In genomic region chr15:19242962-19243361, GRCm38 (mm10) we compare ENCODE assay signal across 7 mouse cellular contexts.
DNase-seq lines count a peak whose midpoint lies in the region; ATAC-seq and TF ChIP-seq lines count a peak whose summit lies in the region.
"Not testable (repeated sequence)": the region's sequence is repeated elsewhere in the genome, so short reads cannot be mapped to it uniquely, and the experiment has no call there.

No protein-coding gene starts in this region.

- not testable (repeated sequence) for H3K4me3 ChIP-seq in heart, adult 2 months; heart, postnatal 0 days (ENCODE audit: low read depth, low read length); limb, embryonic 10.5 days

- intact Hi-C loops in heart, adult 2 months (cut with DNase I): not testable (repeated sequence)

- TF ChIP-seq POLR2A in brain, embryonic 14.5 days (IDR thresholded peaks at IDR 0.05; ENCODE audit: borderline replicate concordance, extremely low read depth, insufficient read depth, insufficient read length, poor library complexity, severe bottlenecking); heart, adult 2 months (IDR thresholded peaks at IDR 0.05; ENCODE audit: insufficient read depth, low read depth, low read length): not testable (repeated sequence)

- not testable (repeated sequence) for H3K27me3 ChIP-seq in heart, adult 2 months (ENCODE audit: control insufficient read depth, insufficient read depth, low read length); heart, postnatal 0 days (ENCODE audit: control insufficient read depth, insufficient read depth, low read length); limb, embryonic 10.5 days (ENCODE audit: low read depth, poor library complexity, severe bottlenecking)

- not testable (repeated sequence) for H3K79me2 ChIP-seq in heart, adult 2 months (replicated peaks; ENCODE audit: control insufficient read depth, insufficient read depth, low read length)

- not testable (repeated sequence) for TF ChIP-seq EP300 in heart, adult 2 months (IDR thresholded peaks at IDR 0.05; ENCODE audit: insufficient read depth, low read depth, low read length); heart, postnatal 0 days (IDR thresholded peaks at IDR 0.05; ENCODE audit: low read depth)

- not testable (repeated sequence) for H3K36me3 ChIP-seq in heart, adult 2 months (ENCODE audit: control insufficient read depth, insufficient read depth, low read length); heart, postnatal 0 days (replicated peaks; ENCODE audit: control insufficient read depth, insufficient read depth, low read length); limb, embryonic 10.5 days

- H3K4me1 ChIP-seq in heart, adult 2 months (ENCODE audit: control insufficient read depth, insufficient read depth, low read length); heart, postnatal 0 days (ENCODE audit: control insufficient read depth, insufficient read depth); limb, embryonic 10.5 days: not testable (repeated sequence)

- DNase-seq in R1 (ENCODE audit: low read depth, low spot score): peak; percentile 56
- peak; percentile 2 for DNase-seq in brain, embryonic 14.5 days (ENCODE audit: low read depth)
- DNase-seq in embryo, embryonic 10 days (ENCODE audit: low spot score): peak; percentile 9
- peak; percentile 91 for DNase-seq in heart, adult 11 months
- DNase-seq in heart, adult 2 months: peak; percentile 14 to 18
- peak; percentile 5 for DNase-seq in heart, postnatal 0 days (ENCODE audit: low spot score)
- peak; percentile 41 for DNase-seq in limb, embryonic 10.5 days (ENCODE audit: low spot score)

- not testable (repeated sequence) for TF ChIP-seq CTCF in brain, embryonic 14.5 days (IDR thresholded peaks at IDR 0.05; ENCODE audit: borderline replicate concordance, extremely low read depth, insufficient read depth, insufficient read length); heart, adult 2 months (IDR thresholded peaks at IDR 0.05); heart, postnatal 0 days (IDR thresholded peaks at IDR 0.05; ENCODE audit: low read depth)

- H3K27ac ChIP-seq in heart, adult 2 months; heart, postnatal 0 days (ENCODE audit: low read depth); limb, embryonic 10.5 days: not testable (repeated sequence)

- not testable (repeated sequence) for H3K4me2 ChIP-seq in heart, postnatal 0 days (ENCODE audit: low read depth, low read length)

- WGBS in heart, adult 2 months: 31% methylated on average over 2 of the region's 2 CpGs
- 36% methylated on average over 2 of the region's 2 CpGs for WGBS in heart, postnatal 0 days
- WGBS in limb, embryonic 10.5 days: 51% methylated on average over 2 of the region's 2 CpGs

- not testable (repeated sequence) for H3K9ac ChIP-seq in heart, adult 2 months (ENCODE audit: low read depth, low read length); heart, postnatal 0 days (replicated peaks; ENCODE audit: low read depth, low read length)

- ATAC-seq in heart, postnatal 0 days (ENCODE audit: insufficient read depth, low read depth): not testable (repeated sequence)

- not testable (repeated sequence) for H3K9me3 ChIP-seq in heart, postnatal 0 days (replicated peaks; ENCODE audit: control insufficient read depth, low read length); limb, embryonic 10.5 days (replicated peaks)

Comparison
In these comparisons a context has a peak if more than half of its experiments do, and no peak if none do; other contexts are left out.
1. DNase-seq: peak in every context shown above with its lines; median percentile 91 in heart, adult 11 months; 56 in R1; 41 in limb, embryonic 10.5 days; 16 in heart, adult 2 months; 9 in embryo, embryonic 10 days; 5 in heart, postnatal 0 days; 2 in brain, embryonic 14.5 days.